Mouse (Mus musculus): Measurements from ENCODE around the gene Gm6526. TPM values are rescaled to one million over a fixed set of nuclear protein-coding genes. Genes with fewer than 3 reads are reported as not detected.
"Not testable (repeated sequence)": the region's sequence is repeated elsewhere in the genome, so short reads cannot be mapped to it uniquely, and the experiment has no call there.

The Gm6526 gene
- polyA plus RNA-seq (2012): not detected in 2 replicates

DNA sequence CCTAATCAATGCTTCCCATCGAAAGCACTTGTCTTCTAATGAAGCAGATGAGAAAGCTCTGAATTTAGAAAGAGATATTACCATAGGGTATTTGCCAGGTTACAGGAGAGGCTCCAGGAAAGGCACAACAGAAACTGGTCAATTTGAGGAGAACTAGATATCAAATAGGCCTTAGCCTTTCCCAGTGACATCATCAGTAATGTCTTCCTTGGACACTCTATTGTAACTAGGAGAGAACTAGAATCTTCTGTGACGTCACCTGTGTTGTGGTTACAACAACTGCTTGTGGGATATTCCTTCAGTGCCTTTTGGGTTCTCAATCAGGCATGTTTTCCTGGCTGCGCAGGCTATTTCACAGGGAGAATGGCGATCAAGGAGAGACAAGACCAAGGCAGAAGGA is at the start of gene Gm6526:
Gm6526 (plus strand) TSS at position 301 of the 400 bp plus-strand sequence.
- H3K9me3 ChIP-seq (ENCODE audit: control insufficient read depth, low read length); H3K4me3 ChIP-seq (replicated peaks); H3K4me1 ChIP-seq (ENCODE audit: control insufficient read depth); H3K36me3 ChIP-seq (ENCODE audit: control insufficient read depth); H3K27me3 ChIP-seq (ENCODE audit: control insufficient read depth): not testable (repeated sequence)

DNA sequence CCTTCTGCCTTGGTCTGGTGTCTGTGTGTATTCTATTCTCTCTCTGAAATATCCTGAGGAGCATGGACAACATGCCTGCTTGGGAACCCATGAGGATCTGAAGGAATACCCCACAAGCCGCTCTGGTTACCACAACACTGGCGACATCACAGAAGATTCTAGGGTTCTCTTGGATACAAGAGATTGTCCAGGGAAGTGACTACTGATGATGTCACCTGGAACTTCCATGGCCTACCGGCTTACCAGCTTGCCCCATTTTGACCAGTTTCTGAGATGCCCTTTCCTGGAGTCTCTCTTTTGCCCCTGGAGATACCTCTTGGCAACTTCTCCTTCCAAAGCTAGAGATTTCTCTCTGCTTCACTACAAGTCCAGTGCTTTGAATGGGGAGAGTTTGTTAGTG is 20.3 kb upstream of the Gm6526 start, which contains the start of gene Gm16506:
Gm16506 (minus strand) TSS at position 101 of the 400 bp plus-strand sequence.
- not testable (repeated sequence) for H3K9me3 ChIP-seq (ENCODE audit: control insufficient read depth, low read length); H3K4me1 ChIP-seq (ENCODE audit: control insufficient read depth); H3K36me3 ChIP-seq (ENCODE audit: control insufficient read depth); H3K27me3 ChIP-seq (ENCODE audit: control insufficient read depth); H3K4me3 ChIP-seq (replicated peaks)

DNA sequence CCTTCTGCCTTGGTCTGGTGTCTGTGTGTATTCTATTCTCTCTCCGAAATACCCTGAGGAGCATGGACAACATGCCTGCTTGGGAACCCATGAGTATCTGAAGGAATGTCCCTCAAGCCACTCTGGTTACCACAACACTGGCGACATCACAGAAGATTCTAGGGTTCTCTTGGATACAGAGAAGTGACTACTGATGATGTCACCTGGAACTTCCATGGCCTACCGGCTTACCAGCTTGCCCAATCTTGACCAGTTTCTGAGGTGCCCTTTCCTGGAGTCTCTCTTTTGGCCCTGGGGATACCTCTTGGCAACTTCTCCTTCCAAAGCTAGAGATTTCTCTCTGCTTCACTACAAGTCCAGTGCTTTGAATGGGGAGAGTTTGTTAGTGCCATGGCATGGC is 37.0 kb downstream of the Gm6526 start, which contains the start of gene Gm8180:
Gm8180 (minus strand) TSS at position 101 of the 400 bp plus-strand sequence.
- not testable (repeated sequence) for H3K4me1 ChIP-seq (ENCODE audit: control insufficient read depth)

DNA sequence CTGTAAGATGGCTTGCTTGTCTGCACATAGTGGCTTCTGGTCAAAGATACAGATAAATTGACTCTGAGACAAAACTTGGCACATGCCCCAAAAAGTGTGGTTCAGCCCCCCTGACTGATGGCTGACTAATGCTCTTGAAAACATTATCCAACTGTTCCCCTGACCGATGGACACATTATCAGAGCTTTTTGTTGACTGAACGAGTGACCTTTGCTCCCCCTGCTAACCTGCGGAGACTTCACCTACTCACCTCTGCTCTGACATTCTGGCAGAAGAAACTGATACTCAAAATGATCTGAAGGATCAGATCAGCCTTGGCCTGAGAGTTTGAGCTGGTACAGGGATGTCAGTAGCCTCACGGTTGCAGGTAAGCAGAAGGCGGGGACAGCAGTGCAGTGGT is 46.1 kb downstream of the Gm6526 start:
- H3K4me3 ChIP-seq (replicated peaks); H3K27me3 ChIP-seq (ENCODE audit: control insufficient read depth); H3K36me3 ChIP-seq (ENCODE audit: control insufficient read depth); H3K9me3 ChIP-seq (ENCODE audit: control insufficient read depth, low read length); H3K4me1 ChIP-seq (ENCODE audit: control insufficient read depth): not testable (repeated sequence)

More for the DNA sequence above, 37.0 kb downstream of the Gm6526 start, which contains the start of gene Gm8180:
- not testable (repeated sequence) for H3K4me3 ChIP-seq (replicated peaks); H3K36me3 ChIP-seq (ENCODE audit: control insufficient read depth); H3K9me3 ChIP-seq (ENCODE audit: control insufficient read depth, low read length); H3K27me3 ChIP-seq (ENCODE audit: control insufficient read depth)

DNA sequence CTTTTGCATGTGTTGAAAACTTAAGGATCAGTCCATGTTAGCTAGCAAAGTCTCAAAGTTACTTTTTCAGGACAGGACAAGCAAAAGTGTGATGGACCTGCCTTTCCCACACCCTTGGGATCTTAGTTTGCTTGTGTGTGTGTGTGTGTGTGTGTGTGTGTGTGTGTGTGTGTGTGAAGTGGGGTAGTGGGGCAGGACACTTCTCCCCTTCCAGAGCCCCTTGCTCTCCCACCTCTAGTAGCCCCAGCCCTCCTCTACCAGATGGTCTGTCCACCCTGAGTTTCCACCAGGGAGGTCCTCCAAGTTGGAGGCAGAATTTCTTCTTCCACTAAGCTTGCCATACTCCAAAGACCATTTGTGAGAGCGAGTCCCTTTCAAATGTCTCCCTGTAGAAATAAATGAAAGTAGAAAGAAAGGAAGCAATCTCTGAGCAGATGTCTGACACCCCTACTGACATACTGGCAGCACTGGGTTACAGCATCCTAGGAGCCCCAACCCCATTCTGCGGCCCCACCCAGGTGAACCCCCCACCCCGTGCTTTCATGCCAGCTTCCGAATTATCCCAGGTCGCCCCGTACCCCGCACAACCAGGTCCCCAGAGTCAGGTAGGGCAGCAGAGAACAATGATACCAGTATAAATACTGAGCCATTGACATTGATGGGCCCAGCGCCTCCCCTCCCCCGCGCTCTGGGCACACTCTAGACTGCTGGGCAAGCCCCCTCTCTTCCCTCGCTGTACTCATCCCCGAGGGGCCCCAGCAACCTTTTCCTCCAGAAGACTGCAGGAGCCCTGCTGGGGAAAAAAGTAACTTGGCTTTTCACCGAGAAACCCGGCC is 48.6 kb downstream of the Gm6526 start:
- Histone ChIP-seq H3K27me3 (ENCODE audit: control insufficient read depth) (no peaks in the 10 kb centered on the region), H3K4me3 (replicated peaks) (no peak overlapping the region), H3K4me1 (ENCODE audit: control insufficient read depth) (no peaks in the 10 kb centered on the region), H3K9me3 (ENCODE audit: control insufficient read depth, low read length) (peaks cover 2% of the 10 kb centered on the region), H3K36me3 (ENCODE audit: control insufficient read depth) (no peaks in the 10 kb centered on the region)
- no peak for TF ChIP-seq TAL1 (IDR thresholded peaks at IDR 0.05; ENCODE audit: low read length)
- TF ChIP-seq GATA1 (IDR thresholded peaks at IDR 0.05; ENCODE audit: low read length): no peak

DNA sequence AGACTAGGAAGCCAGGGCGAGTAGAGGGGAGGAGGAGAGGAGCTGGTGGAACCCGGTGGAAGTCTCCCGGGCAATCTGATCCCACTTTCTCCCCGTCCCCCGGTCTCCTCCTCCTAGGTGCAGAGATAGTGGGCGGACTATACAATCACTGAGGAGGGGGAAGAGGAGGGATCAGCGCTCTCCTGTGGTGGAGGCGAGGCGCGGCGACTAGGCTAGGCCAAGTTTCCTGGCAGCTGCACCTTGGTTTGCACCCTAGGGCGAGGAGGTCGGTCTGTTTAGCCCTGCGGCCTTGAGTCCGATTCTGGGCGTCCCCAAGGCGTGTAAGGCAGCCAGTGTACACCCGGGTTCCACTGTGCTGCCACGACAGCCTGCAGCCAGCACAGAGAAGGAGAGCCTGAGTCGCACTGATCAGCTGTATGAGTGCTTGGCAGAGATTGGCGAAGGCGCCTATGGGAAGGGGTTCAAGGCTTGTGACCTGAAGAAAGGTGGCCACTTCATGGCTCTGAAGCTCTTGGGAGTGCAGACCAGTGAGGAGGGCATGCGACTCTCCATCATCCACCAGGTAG is 49.3 kb downstream of the Gm6526 start:
- H3K4me3 ChIP-seq (replicated peaks); H3K9me3 ChIP-seq (ENCODE audit: control insufficient read depth, low read length); H3K27me3 ChIP-seq (ENCODE audit: control insufficient read depth); H3K4me1 ChIP-seq (ENCODE audit: control insufficient read depth); H3K36me3 ChIP-seq (ENCODE audit: control insufficient read depth): not testable (repeated sequence)

DNA sequence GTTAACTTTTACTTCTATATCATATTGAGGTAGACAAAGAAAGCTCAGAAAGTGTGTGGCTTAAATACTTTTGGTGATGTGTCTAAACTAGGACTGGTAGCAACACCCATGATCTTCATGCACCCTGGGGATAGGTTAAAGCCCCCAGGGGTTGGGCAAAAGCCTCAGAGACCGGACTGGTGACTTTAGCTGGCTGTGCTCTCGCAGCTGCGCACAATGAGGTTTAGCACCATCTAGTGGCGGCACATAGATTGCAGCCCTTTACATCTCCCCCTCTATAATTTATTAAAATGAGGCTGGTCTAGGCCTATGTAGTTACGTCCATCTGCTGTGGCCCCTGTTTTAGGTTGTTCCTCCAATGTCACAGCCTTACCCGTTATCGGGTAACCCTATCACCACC is 56.8 kb downstream of the Gm6526 start:
- not testable (repeated sequence) for H3K4me3 ChIP-seq (replicated peaks); H3K4me1 ChIP-seq (ENCODE audit: control insufficient read depth); H3K36me3 ChIP-seq (ENCODE audit: control insufficient read depth); H3K9me3 ChIP-seq (ENCODE audit: control insufficient read depth, low read length); H3K27me3 ChIP-seq (ENCODE audit: control insufficient read depth)

Other genes starting within 250 kb of the Gm6526 start
- gene Gm5799, start 204.3 kb upstream of the Gm6526 start, polyA plus RNA-seq (2012): not detected in 2 replicates
- gene Gm17654, start 168.7 kb upstream of the Gm6526 start, polyA plus RNA-seq (2012): not detected in 2 replicates
- not detected in 2 replicates for gene Gm10375, start 139.9 kb upstream of the Gm6526 start, polyA plus RNA-seq (2012)
- gene Gm8165, start 70.7 kb upstream of the Gm6526 start, polyA plus RNA-seq (2012): not detected in 2 replicates
- not detected in 2 replicates for gene Gm7324, start 50.0 kb upstream of the Gm6526 start, polyA plus RNA-seq (2012)
- not detected in 2 replicates for gene Gm16506, start 20.4 kb upstream of the Gm6526 start, polyA plus RNA-seq (2012)
- gene Gm8180, start 36.9 kb downstream of the Gm6526 start, polyA plus RNA-seq (2012): not detected in 2 replicates
- gene Ear1, start 127.7 kb downstream of the Gm6526 start, polyA plus RNA-seq (2012): not detected in 2 replicates
- not detected in 2 replicates for gene Ear10, start 175.7 kb downstream of the Gm6526 start, polyA plus RNA-seq (2012)
- gene Gm8113, start 177.5 kb downstream of the Gm6526 start, polyA plus RNA-seq (2012): not detected in 2 replicates
- not detected in 2 replicates for gene Ang5, start 209.2 kb downstream of the Gm6526 start, polyA plus RNA-seq (2012)

Measured in erythroblast, embryonic 14.5 days (primary cell).